Mouse (Mus musculus): ENCODE results near the gene Dgkh.

Dgkh gene

DNA sequence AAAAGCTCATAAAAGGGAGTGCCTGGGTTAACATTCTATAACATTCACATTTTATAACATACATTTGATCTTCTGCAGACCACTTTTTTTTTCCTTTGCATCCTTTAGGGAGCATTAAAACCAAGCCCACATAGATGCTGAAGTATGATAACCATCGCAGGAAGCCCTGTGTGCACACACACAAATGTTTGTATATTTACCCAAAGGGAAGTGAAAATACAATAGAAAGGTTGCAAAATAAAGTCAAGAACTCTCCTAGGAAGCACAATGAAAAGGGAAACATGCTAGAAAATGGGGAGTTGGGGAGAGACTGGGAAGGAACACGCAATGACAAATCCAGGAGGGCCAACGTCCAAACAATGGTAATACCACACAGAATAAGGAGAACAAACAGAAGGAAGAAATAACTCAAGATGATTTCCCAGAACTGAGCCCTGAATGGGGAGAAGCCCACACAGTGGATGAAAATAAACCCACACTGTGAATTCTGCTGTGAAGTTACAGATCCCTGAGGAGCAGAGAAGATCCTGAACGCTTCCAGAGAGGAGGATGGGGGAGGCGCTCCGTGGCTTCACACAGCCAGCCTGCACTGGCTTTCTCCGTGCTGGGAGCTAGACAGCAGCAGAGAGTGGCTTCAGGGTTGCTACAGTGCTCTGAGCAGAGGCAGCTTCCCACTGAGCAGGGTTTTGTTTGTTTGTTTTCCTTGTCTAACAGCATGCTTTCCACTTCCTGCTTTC, 54.6 kb downstream of the Dgkh start:
- peak; percentile 13 for DNase-seq (ENCODE audit: low read depth, low spot score)

DNA sequence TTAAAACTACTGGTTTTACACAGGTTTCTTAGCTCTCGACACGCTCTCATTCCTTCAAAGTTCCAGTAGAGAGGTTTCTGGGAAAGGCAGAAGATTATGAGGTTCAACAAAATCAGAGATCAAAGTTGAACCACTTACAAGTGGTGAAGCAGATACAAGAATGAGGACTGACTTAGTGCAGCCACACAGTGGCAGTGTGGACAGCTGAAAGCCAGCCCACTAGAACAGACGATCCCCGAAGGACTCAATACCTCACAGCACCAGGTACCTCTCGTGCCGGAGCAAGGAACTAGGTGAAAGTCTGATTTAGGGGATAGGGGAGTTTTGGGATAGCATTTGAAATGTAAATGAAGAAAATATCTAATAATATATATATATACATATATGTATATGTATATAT, 56.1 kb downstream of the Dgkh start:
- no peak for DNase-seq (ENCODE audit: low read depth, low spot score)

DNA sequence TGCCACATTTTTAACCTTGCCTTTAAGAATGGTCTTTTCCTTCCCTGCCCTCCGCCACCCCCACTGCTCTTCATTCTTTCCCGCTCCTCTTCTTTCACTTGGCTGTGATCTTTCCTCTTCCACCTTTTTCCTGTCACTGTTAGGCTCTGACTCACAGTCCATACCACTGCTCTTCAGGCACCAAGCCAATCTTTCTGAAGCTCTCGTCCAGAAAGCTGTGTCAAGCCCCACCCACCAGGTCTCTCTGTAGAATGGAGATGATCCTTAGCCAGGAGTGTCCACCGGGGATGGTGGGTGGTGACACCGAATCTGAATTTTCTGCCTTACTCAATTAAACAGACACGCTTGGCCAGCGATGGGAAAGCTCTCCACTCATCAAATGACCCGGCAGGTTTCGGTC, 58.0 kb downstream of the Dgkh start:
- DNase-seq (ENCODE audit: low read depth, low spot score): no peak

DNA sequence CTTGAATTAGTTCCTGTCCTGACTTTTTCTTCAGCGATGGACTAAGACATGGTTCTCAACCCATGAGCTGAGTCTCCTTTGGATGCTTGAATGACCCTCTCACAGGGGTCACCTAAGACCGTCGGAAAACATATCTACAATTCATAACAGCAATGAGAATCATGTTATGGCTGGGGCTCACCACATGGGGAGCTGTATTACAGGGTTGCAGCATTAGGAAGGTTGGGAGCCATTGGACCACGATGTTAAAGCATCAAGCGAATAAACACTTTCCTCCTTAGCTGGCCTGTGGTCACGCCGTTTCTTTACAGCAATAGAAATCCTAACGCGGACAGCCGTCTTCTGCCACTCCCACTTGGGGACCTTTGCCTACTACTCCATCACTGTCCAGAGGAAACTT, 62.6 kb downstream of the Dgkh start:
- DNase-seq (ENCODE audit: low read depth, low spot score): peak; percentile 9

DNA sequence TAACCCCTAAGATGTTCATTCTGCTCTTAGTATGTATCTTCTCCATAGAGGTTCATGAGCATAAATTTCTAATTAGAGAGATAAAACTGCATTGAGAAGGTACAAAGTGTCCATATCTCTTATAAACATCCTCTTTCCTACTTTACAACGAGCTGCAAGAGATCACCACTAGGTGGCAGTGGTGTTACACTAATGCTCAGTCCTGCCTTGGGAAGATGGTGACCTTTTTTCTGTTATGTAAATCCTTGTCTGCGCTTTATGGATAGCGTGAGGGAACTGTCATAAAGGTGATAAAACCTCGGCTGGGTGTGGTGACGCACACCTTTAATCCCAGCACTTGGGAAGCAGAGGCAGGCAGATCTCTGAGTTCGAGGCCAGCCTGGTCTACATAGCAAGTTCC, 64.3 kb downstream of the Dgkh start:
- peak; percentile 75 for DNase-seq (ENCODE audit: low read depth, low spot score)

DNA sequence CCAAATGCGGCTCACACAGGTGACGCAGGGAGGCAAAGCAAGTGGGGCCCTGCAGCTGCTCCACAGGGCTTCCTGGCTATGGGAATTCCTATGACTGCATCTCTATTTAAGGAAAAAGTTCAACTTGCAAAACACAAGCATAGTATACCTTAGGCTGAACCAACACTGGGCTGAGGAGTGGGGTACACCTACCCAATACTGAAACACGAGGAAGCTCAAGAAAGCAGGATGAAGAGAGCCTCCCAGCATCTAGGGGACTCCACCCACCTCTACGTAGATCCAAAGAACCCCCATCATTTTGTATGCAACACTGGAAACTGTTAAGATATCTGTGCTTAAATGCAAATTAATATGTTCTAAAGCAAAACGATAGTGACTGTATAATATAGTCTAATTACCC, 64.8 kb downstream of the Dgkh start:
- no peak for DNase-seq (ENCODE audit: low read depth, low spot score)

DNA sequence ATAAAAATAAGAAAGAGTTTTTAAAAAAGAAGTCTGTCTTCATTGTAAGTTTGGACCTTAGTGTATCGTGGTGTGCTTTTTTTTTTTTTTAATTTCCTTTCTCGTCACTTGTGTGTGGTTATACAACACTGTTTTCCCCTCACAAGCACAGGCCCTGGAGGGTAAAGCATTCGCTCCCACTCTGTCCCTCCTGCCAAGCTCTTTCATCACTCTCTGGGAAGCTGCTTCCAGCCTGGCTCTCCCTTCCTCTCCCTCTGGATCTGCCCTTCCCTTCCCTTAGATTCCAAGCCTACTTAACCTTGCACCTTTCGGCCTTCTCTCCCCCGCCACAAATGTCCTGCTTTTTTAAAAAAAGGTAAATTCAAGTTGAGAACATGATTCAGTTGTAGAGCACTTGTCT, 69.9 kb downstream of the Dgkh start:
- no peak for DNase-seq (ENCODE audit: low read depth, low spot score)

DNA sequence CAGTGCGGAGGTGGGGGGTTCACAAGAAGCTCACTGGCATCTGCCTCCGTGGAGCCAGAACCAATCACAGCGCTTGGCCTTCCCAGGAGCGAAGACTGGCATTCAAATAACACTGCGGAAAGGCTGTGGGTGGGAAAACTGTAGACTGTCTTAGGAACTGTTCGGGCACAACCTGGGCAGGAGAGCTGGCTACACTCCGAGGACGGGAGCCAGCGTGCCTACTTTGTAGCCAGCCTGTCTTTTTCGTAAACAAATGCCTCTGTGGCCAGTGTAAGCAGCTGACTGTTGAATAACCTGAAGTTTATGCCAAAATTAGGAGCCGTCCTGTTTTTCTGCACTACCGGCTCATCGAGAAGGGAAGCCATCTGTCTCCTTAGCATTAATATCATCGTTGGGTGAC, 71.1 kb downstream of the Dgkh start:
- no peak for DNase-seq (ENCODE audit: low read depth, low spot score)

DNA sequence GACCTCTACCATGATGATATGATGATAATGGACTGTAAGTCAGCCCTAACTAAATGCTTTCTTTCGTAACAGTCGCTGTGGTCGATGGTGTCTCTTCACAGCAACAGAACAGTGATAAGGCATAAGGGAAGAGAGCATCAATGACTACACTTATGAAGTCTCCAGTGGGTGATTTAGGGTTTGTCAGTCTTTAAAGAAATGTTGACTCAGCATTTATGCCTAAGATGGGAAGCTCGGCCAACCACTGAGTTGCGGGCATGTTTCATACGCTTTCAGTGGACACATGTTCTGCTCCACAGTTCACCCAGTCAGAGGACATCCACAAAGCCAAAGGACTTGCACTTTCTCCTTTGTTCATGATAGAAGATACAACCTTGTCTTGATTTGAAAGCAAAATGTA, 73.9 kb downstream of the Dgkh start:
- DNase-seq (ENCODE audit: low read depth, low spot score): no peak

DNA sequence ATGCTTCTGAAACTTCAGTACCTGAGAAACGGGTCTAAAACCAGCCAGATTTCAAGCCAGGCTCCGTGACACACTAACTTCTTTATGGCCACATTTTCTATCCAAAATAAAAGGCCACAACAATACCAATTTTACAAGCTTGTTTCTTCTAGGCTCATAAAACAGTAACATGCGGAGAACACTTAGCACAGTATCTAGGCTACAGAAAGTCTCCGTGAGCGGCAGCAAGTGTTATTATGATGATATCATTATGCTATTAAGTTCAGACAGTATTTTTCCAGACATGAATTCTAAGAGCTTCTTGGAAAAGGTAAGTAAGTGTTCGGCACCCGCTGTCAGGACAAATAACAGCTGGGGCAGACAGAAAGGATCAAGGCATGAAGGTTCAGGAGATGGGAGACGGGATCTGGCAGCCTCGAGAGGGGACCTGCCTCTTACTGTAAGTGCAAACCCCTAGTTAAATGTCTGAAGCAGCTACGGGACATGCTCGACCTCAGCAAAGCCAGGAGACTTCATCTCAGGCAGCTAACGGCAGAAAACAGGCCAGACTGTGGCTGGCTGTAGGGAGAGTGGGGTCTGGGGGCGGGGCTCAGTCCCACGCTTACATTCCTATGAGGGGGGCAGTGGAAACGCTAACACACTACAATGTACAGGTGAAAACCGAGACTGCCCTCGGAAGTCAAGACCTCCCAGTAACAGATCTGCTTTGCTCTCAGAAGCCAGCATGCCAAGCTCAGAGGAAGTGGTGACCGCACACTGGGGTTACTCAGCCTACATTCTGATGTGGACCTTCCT, 75.5 kb downstream of the Dgkh start:
- no peak for DNase-seq (ENCODE audit: low read depth, low spot score)

DNA sequence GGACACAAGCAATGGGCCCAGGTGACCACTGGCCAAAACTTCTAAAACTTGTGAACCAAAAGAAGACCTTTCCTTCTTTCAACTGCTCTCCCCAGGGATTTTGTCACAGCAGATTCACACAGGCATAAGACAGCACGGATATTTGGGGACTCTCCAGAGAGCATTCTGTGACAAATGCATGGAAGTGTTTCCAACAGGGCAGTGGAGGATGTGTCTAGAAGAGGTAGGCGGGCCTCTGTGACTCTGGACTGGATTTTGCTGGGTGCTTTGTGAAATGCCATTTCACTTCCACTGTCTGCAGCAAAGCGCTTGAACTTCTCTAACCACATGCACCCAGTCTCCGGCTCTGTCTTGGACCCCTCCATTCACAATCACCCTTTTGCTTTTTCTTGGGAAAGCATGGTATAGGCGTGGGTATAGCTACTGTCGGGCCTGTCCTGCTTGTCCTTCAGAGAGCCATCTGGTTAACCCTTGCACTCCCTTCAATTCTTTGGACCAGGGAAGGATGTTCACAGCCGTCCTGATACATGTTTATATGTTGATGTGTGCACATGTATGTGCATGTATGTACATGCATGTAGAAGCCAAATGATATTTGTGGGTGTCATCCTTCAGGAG, 77.5 kb downstream of the Dgkh start:
- no peak for DNase-seq (ENCODE audit: low read depth, low spot score)

DNA sequence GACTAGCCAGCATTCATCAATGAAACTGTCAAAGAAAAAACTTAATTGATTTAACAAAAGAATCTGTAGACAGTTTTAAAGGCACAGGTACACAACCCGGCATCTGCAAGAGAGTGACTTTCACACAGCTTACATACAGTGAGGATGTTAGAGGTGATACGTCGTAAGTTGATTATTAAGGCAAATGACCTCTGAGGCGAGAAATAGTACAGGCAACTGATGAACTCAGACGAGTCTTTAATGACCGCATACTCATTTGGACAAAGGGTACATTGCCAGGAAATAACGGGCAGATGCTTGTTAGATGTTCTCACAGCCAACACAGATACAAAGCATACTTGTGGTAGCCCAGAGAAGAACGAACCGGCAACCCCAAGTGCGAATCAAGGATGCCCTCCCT, 78.4 kb downstream of the Dgkh start:
- no peak for DNase-seq (ENCODE audit: low read depth, low spot score)

DNA sequence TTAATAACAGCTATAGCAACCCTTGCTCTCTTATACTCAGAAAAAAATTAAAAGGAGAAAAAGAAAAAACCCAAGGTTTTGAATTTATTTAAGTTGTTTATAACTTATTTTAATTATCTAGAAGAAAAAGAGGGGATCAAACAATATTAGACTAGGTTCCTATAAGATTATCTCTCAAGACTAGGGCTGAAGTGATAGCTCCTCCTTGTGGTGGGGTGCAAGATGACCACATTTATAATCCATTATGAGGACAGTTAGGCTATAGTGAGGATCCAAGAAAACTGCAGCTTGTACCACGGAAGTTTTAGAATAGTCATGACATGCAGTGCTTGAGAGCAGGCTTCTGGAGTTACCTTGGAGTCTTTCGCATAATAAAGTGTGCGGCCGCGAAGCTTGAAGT, 79.2 kb downstream of the Dgkh start:
- DNase-seq (ENCODE audit: low read depth, low spot score): no peak

DNA sequence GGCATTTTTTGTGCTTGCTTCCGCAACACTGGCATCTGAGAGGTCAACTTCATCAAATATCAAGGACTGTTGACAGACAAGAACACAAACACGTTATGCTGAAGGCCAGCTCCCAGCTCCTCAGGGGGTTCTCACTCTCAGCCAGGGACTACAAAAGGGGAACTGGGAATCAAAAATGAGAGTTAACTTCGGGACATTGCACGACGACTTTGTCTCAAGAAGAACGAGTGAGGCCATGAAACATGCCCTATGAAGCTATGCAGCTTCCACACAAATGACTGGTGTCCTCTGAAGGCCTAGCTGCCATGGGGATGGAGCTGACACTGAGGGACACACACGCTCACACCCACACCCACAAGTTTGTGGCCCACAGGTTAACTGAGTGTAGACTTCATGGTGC, 80.9 kb downstream of the Dgkh start:
- no peak for DNase-seq (ENCODE audit: low read depth, low spot score)

DNA sequence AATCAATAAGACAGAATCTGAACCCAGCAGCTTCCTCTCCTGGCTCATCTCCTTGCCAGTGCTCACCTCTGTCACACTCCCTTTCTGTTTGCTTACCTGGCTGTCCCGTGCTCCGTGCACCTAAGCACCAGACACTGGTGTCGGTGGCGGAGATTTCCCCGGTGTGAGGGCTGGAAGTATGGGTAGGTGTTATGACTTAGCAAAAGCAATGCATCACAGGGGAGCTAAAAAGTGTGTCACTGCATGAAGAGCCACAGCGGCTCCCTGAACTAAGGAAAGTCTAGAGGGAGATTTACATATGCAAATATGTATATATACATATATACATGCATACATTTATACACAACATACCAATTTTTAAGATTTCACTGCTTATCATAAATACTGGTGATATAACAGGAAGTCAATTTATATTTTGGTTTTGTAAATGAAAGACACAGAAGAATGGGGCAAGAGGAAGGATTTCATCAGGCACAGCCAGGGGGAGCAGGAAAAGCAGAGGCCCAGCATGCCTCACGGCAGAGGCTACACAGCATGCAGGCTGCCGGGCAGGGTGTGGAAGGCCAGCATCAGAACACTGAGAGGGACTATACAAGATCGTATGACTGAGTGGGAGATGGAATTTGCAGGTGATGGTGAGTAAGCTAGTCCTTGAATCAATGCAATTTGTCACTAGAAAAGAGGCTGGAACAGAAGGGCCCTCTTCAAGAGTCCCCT, 82.0 kb downstream of the Dgkh start:
- DNase-seq (ENCODE audit: low read depth, low spot score): no peak

DNA sequence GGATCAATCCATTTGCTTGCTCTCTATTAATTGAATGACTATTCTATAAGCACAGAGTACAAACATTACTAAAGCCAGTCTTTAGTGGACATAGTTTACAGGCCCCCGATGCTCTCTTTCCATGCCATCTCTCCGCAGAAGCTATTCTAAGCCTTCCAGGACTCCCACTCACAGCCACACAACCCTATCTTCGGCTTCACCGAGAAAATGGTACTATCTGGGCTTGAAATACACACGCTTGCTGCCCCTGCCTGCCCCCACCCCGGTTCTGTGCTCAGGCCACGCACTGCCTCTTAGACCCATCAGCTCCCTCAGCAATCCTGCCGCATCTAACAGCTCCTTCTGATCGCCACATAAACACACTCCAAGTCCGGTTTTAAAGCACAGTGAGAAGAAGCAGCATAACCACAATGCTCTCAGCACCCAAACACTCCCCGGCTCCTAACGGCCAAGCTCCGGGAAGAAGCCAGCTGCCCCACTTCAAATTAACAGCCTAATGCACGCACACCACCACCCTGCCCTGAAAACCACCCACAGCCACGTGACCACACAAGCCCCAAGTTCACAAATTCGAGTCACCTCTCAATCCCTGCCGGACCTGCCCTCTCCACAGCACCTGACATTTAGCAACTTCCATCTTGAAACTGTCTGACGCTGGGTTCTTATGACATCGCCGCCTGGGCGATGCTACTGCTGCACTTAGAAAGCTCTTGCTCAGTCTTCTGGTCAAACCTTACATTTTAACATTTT, 82.9 kb downstream of the Dgkh start:
- DNase-seq (ENCODE audit: low read depth, low spot score): no peak

DNA sequence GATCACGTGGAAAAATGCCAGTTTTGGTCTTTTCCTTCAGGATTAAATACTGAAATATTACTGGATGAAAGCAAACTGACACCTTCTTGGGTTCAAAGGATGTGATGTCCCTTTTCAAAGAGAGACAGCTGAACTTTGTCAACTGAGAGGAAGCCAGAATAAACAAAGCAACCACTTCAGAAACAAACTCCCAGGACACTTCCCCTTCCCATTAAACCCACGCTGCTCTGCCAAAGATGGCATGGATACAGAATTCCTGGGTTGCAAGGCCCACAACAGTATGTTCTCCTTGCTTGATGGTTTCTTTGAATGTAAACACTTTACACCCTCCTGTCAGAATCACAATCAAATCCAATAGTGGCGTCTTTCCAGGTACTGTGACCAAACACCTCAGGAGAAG, 87.0 kb downstream of the Dgkh start:
- DNase-seq (ENCODE audit: low read depth, low spot score): no peak

DNA sequence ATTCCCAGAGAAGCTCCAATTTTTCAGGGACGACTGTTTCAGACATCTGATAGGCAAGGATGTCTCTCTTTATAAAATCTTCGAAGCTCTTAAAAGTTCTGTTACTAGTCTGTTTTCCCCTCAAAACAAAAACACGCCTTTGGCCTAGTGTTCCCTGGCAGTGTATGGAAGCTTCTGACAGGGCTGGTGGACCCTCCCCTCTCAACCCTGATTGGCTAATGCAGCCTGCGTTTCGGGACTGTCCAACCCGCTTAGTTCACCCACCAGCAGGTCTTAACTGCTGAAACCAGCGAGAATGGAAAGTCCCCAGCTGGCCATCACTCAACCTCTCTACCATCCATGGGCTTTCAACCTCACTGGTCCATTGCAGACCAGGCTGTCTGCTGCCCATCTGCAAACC, 91.3 kb downstream of the Dgkh start:
- no peak for DNase-seq (ENCODE audit: low read depth, low spot score)

DNA sequence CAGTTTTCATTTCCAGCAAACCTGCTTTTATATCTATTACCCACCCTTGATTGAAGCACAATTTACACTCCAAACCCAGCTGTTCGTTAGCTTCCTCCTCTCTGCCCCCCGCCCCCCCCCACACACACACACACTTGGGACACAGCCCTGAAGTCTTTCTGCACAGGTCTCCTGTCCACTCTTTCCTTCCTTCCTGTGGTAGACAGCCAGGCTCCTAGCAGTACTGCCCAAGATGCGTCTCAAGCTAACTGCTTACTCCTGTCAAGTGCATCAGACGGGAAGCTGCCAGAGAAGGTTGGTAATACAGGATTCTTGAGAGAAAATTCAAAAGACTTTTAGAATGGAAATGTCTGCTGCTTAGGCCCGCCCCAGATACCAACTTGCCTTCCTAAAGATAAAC, 92.9 kb downstream of the Dgkh start:
- no peak for DNase-seq (ENCODE audit: low read depth, low spot score)

DNA sequence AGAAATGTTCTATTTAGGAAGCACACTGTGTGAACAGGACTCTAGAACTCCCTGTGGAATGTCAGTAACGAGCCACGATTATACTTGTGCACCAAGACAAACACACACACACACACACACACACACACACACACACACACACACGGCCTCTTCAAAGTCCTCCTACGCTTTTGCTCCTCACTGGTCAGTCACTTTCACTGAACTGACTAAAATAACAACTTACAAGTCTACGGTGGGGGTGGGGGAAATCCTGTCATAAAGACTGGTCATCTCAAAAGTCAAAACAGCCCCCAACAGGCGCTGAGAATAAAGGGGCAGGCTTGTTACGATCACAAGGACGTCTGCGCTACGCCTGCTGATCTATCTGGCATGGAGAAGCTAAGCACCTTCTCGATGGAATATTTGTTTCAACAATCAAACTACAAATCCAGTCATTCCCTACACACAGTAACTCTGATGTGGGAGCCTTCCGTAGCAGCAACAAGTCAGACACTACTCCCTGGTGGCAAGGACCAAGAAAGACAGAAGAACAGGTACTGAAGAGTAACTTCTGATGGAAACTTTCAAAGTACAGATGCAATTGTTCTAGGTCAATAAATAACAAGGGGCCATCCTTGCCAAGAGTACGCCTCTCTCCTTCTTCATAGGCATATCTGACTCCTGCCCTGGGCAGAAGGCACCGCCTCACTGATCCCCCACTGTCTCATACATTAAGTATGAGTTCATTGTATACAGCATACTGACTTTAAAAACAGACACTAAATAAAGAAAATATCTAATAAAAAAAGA, 96.8 kb downstream of the Dgkh start:
- no peak for DNase-seq (ENCODE audit: low read depth, low spot score)

DNA sequence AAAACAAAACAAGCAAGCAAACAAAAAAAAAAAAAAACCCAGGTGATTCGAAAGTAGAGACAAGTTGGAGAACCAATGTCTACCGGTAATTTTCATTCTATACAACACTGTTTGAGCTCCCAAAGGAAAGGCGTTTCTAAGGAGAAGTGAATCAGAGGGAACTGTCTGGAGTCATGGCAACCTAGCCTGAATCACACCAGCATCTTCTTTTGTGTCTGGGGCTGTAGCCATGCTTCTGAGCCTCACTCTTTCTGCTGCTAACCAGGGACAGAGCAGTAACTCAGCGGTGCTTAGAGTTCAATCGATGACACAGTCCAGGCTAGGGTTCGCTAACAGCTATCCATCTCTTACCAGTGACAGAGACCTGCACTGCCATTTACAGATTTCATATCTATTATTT, 99.8 kb downstream of the Dgkh start:
- DNase-seq (ENCODE audit: low read depth, low spot score): no peak
